Mouse (Mus musculus) hindbrain, embryonic 16.5 days (tissue): Measurements from ENCODE around the gene Slc37a4. TPM values are rescaled to one million over a fixed set of nuclear protein-coding genes. Genes with fewer than 3 reads are reported as not detected.
"Not testable (repeated sequence)": the region's sequence is repeated elsewhere in the genome, so short reads cannot be mapped to it uniquely, and the experiment has no call there.

Experiments
- ATAC-seq: fragments of 200-750 bp; cut with Nextera tagmentation; 2 replicates; pipeline ENCODE4 v1.8.0; 2017; ENCODE audit warnings: moderate TSS enrichment, moderate library complexity
- H3K27ac ChIP-seq: fragments of 300-500 bp; sonication (generic); 2 replicates; pipeline ENCODE4 v1.5.1; 2014; ENCODE audit warnings: low read depth, mild to moderate bottlenecking, control low read depth, low read length, moderate library complexity
- H3K27me3 ChIP-seq: fragments of 300-500 bp; sonication (generic); replicated peaks from 2 replicates; pipeline ENCODE4 v1.6.1; 2014; ENCODE audit warnings: low read length; ENCODE audit not compliant: control insufficient read depth, insufficient read depth
- H3K36me3 ChIP-seq: fragments of 300-500 bp; sonication (generic); 2 replicates; pipeline ENCODE4 v1.6.1; 2014; ENCODE audit warnings: mild to moderate bottlenecking, low read length, moderate library complexity, mixed read lengths; ENCODE audit not compliant: control insufficient read depth, insufficient read depth
- H3K4me1 ChIP-seq: fragments of 300-500 bp; sonication (generic); 2 replicates; pipeline ENCODE4 v1.6.1; 2014; ENCODE audit warnings: low read depth, low read length; ENCODE audit not compliant: control insufficient read depth, insufficient read depth
- H3K4me2 ChIP-seq: fragments of 300-500 bp; sonication (generic); 2 replicates; pipeline ENCODE4 v1.6.1; 2014; ENCODE audit warnings: mild to moderate bottlenecking, low read length, control low read depth, moderate library complexity
- H3K4me3 ChIP-seq: fragments of 300-500 bp; sonication (generic); 2 replicates; pipeline ENCODE4 v1.5.1; 2014; ENCODE audit warnings: mild to moderate bottlenecking, low read length, control low read depth, moderate library complexity
- H3K9ac ChIP-seq: fragments of 300-500 bp; sonication (generic); 2 replicates; pipeline ENCODE4 v1.6.1; 2014; ENCODE audit warnings: low read depth, mild to moderate bottlenecking, control low read depth, low read length, moderate library complexity
- H3K9me3 ChIP-seq: fragments of 300-500 bp; sonication (generic); 2 replicates; pipeline ENCODE4 v1.6.1; 2014; ENCODE audit warnings: mild to moderate bottlenecking, low read length, moderate library complexity; ENCODE audit not compliant: control insufficient read depth
- WGBS: fragments of 180-500 bp; shearing (Covaris S2); extraction: QIAGEN DNeasy Blood & Tissue Kit; methylation state at CpG from one replicate; pipeline ENCODE4 v1.1.7; 2014; 5-methylcytosine and 5-hydroxymethylcytosine counted together
- microRNA-seq: library from miRNA; unstranded; fragments of <30 nt; microRNA quantifications from one replicate; pipeline ENCODE4, GENCODE M21; 2017
- polyA plus RNA-seq: library from polyadenylated mRNA; unstranded; fragments of >200 nt; fragmentation: Nextera tagmentation; extraction: Ambion mirVana; gene quantifications from 2 replicates; pipeline ENCODE4 v1.2.1, GENCODE M21; 2015

Gene Slc37a4
- polyA plus RNA-seq, 1 experiment from 2014 or later: 56.8 TPM

DNA sequence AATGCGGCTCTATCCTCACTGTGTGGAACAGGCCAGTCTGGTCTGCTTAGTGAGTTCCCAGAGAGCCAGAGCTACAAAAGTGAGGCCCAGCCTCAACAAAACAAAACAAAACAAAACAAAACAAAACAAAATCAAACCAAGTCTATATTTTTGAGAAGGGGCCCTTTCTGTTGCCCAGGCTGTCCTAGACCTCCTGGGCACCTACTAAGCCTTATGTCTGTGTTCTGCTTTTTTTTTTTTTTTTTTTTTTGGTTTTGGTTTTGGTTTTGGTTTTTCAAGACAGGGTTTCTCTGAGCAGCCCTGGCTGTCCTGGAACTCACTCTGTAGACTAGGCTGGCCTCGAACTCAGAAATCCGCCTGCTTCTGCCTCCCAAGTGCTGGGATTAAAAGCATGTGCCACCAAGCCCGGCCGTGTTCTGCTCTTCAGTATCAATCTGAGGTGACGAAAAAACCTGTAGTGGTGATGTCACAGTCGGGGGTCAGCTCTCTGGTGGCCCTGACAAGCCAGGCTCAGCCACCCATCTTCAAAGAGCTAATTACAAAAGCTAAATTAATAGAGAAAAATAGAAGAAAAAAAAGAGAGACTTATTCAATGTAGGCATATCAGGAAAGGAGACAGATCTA is 47.9 kb downstream of the Slc37a4 start:
- H3K4me3 ChIP-seq, H3K27ac ChIP-seq, H3K9me3 ChIP-seq, H3K4me2 ChIP-seq, H3K9ac ChIP-seq, H3K4me1 ChIP-seq, ATAC-seq, H3K27me3 ChIP-seq, H3K36me3 ChIP-seq: not testable (repeated sequence)
- 85% methylated on average over 7 of the region's 7 CpGs for WGBS

DNA sequence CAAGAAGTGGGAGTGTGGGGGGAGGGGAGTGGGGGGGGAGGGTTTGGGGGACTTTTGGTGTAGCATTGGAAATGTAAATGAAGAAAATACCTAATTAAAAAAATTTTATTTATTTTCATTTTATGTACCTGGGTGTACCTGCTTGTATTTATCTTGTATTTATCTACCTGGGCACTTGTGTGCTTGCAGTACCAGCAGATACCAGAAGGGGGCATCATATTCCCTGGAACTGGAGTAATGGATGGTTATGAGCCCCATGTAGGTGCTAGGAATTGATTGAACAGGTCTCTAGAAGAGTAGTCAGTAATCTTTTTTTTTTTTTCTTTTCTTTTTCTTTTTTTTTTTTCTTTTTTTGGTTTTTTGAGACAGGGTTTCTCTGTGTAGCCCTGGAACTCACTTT is 53.7 kb downstream of the Slc37a4 start:
- Histone ChIP-seq H3K9ac (no peak overlapping the region), H3K4me2 (no peak overlapping the region), H3K4me1 (peaks cover 4% of the 10 kb centered on the region), H3K4me3 (no peak overlapping the region), H3K9me3 (no peaks in the 10 kb centered on the region), H3K27ac (no peak overlapping the region), H3K27me3 (no peaks in the 10 kb centered on the region), H3K36me3 (no peaks in the 10 kb centered on the region)
- ATAC-seq: no peak

Small RNA genes within 50 kb of the gene (microRNA-seq; reads per million reads assigned to microRNA genes)
- gene Mir7085: not detected

Other genes with a start within 250 kb of the Slc37a4 start
- 17.4 and 20.3 TPM in 2 replicates for gene Cbl, start 162.8 kb upstream of the Slc37a4 start, polyA plus RNA-seq
- gene Ccdc153, start 156.2 kb upstream of the Slc37a4 start, polyA plus RNA-seq: not detected in 2 replicates
- 0.38 and 0.40 TPM in 2 replicates for gene Pdzd3, start 145.4 kb upstream of the Slc37a4 start, polyA plus RNA-seq
- 4.7 and 5.4 TPM in 2 replicates for gene Nlrx1, start 128.3 kb upstream of the Slc37a4 start, polyA plus RNA-seq
- 33.7 and 36.2 TPM in 2 replicates for gene Abcg4, start 108.2 kb upstream of the Slc37a4 start, polyA plus RNA-seq
- gene Hinfp, start 91.2 kb upstream of the Slc37a4 start, polyA plus RNA-seq: 22.3 and 26.6 TPM in 2 replicates
- gene C2cd2l, start 76.6 kb upstream of the Slc37a4 start, polyA plus RNA-seq: 23.1 and 27.1 TPM in 2 replicates
- gene Dpagt1, start 70.8 kb upstream of the Slc37a4 start, polyA plus RNA-seq: 32.5 and 42.6 TPM in 2 replicates
- 106 and 143 TPM in 2 replicates for gene H2afx, start 62.2 kb upstream of the Slc37a4 start, polyA plus RNA-seq
- 64.0 and 67.4 TPM in 2 replicates for gene Hmbs, start 52.6 kb upstream of the Slc37a4 start, polyA plus RNA-seq
- gene Vps11, start 35.2 kb upstream of the Slc37a4 start, polyA plus RNA-seq: 43.5 and 46.4 TPM in 2 replicates
- 25.3 and 29.0 TPM in 2 replicates for gene Hyou1, start 17.4 kb upstream of the Slc37a4 start, polyA plus RNA-seq
- 742 and 834 TPM in 2 replicates for gene Rps25, start 10.3 kb downstream of the Slc37a4 start, polyA plus RNA-seq
- 293 and 308 TPM in 2 replicates for gene Trappc4, start 10.7 kb downstream of the Slc37a4 start, polyA plus RNA-seq
- 32.3 and 32.4 TPM in 2 replicates for gene Ccdc84, start 21.7 kb downstream of the Slc37a4 start, polyA plus RNA-seq
- gene Foxr1, start 44.3 kb downstream of the Slc37a4 start, polyA plus RNA-seq: not detected in 2 replicates
- gene Upk2, start 58.1 kb downstream of the Slc37a4 start, polyA plus RNA-seq: not detected in 2 replicates
- gene Bcl9l, start 86.0 kb downstream of the Slc37a4 start, polyA plus RNA-seq: 9.7 and 11.1 TPM in 2 replicates
- not detected in 2 replicates for gene Cxcr5, start 165.0 kb downstream of the Slc37a4 start, polyA plus RNA-seq
- 12.5 and 14.6 TPM in 2 replicates for gene Ddx6, start 208.0 kb downstream of the Slc37a4 start, polyA plus RNA-seq